Mouse (Mus musculus) heart, embryonic 12.5 days (tissue): ENCODE results near the gene Ptpn3. TPM values are rescaled to one million over a fixed set of nuclear protein-coding genes. Genes with fewer than 3 reads are reported as not detected.

ENCODE experiments used
- ATAC-seq: fragments of 200-750 bp; cut with Nextera tagmentation; 2 replicates; pipeline ENCODE4 v1.8.0; 2017; ENCODE audit warnings: moderate TSS enrichment, moderate library complexity; ENCODE audit not compliant: insufficient number of reproducible peaks, low FRiP score
- H3K27ac ChIP-seq: fragments of 300-500 bp; sonication (generic); 2 replicates; pipeline ENCODE4 v1.5.1; 2016; ENCODE audit warnings: mild to moderate bottlenecking, moderate library complexity; ENCODE audit not compliant: poor library complexity, severe bottlenecking
- H3K27me3 ChIP-seq: fragments of 300-500 bp; sonication (generic); replicated peaks from 2 replicates; pipeline ENCODE4 v1.6.1; 2016; ENCODE audit warnings: mild to moderate bottlenecking, moderate library complexity
- H3K36me3 ChIP-seq: fragments of 300-500 bp; sonication (generic); 2 replicates; pipeline ENCODE4 v1.6.1; 2016; ENCODE audit warnings: mild to moderate bottlenecking, moderate library complexity
- H3K4me1 ChIP-seq: fragments of 300-500 bp; sonication (generic); replicated peaks from 2 replicates; pipeline ENCODE4 v1.6.1; 2016; ENCODE audit warnings: mild to moderate bottlenecking
- H3K4me2 ChIP-seq: fragments of 300-500 bp; sonication (generic); 2 replicates; pipeline ENCODE4 v1.6.1; 2016; ENCODE audit warnings: mild to moderate bottlenecking, moderate library complexity
- H3K4me3 ChIP-seq: fragments of 300-500 bp; sonication (generic); 2 replicates; pipeline ENCODE4 v1.5.1; 2016; ENCODE audit warnings: mild to moderate bottlenecking
- H3K9ac ChIP-seq: fragments of 300-500 bp; sonication (generic); 2 replicates; pipeline ENCODE4 v1.6.1; 2016; ENCODE audit warnings: mild to moderate bottlenecking, moderate library complexity
- H3K9me3 ChIP-seq: fragments of 300-500 bp; sonication (generic); replicated peaks from 2 replicates; pipeline ENCODE4 v1.6.1; 2016; ENCODE audit warnings: mild to moderate bottlenecking, moderate library complexity
- WGBS: fragments of 180-500 bp; shearing (Covaris S2); methylation state at CpG from one replicate; pipeline ENCODE4 v1.1.7; 2016; 5-methylcytosine and 5-hydroxymethylcytosine counted together
- polyA plus RNA-seq: library from polyadenylated mRNA; unstranded; fragments of >200 nt; fragmentation: Nextera tagmentation; extraction: Ambion mirVana; gene quantifications from 2 replicates; pipeline ENCODE4 v1.2.1, GENCODE M21; 2016

Ptpn3 gene
- polyA plus RNA-seq, 1 experiment from 2014 or later: 1.7 TPM

DNA sequence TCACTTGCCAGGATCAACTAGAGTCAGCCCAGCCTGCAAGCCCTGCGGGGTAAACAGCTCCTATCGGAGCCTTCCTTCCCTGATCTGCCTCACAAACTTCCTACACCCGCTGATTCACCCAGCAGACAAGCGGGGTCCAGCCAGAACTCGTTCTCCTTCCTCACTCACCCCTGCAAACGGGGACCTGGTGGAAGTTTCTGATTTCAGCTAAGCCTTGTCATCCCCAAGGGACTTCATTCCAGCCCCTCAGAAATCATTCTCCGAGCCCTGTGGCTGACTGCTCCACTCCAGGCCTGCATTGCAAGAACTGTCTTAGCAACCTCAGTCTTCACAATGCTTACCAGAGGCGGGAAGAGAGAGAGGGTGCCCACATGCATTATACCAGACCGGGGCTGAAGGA, 39.8 kb downstream of the Ptpn3 start:
- 54% methylated on average over 9 of the region's 9 CpGs for WGBS
- Histone ChIP-seq H3K27me3 (no peaks in the 10 kb centered on the region), H3K4me3 (no peak overlapping the region), H3K4me2 (no peak overlapping the region), H3K9ac (no peak overlapping the region), H3K27ac (no peak overlapping the region), H3K36me3 (no peaks in the 10 kb centered on the region), H3K9me3 (no peaks in the 10 kb centered on the region), H3K4me1 (peaks cover 29% of the 10 kb centered on the region)
- no peak for ATAC-seq

DNA sequence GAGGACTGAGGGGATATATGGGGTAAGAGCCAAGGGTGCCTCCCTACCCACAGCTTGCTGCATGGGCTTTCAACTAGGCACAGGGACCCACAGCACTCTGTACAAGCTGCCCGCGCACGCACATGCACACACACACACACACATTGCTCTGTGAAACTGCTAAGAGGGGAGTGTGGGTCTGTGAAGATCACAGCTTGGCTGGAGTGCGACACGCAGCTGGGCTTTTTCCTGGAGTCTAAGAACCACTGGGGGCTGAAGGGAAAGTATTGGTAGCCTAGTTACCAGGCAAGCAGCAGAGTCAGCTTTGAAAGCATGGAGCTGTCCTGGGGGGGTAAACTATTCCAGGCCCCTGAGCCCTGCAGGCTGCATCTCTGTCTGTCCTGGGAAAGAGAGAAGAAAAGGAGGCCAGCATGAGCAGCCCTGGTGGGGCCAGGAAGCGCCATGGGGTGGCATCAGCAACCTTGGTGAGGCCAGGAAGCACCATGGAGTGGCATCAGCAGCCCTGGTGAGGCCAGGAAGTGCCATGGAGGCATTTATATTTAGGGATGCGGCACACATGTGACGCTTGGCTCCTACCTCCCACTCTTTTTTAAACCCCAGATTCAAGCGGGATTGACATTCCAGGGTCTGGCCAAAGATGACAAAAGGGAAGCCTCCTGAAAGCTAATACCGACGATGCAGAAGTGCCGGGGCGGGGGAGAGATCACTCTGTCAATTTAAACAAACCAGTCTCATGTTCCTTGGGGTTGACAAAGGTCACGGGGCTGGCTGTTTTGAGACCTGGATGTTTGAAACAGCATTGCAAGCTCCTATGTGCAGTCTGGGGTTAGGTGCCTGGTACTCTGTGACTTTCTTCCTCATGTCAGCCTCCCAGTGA, 43.2 kb downstream of the Ptpn3 start:
- H3K4me2 ChIP-seq: no peak overlapping the region
- no peak overlapping the region for H3K4me3 ChIP-seq
- no peak for ATAC-seq
- no peaks in the 10 kb centered on the region for H3K36me3 ChIP-seq
- peaks cover 13% of the 10 kb centered on the region for H3K4me1 ChIP-seq
- no peak overlapping the region for H3K9ac ChIP-seq
- WGBS: 52% methylated on average over 14 of the region's 14 CpGs
- H3K9me3 ChIP-seq: no peaks in the 10 kb centered on the region
- no peak overlapping the region for H3K27ac ChIP-seq
- no peaks in the 10 kb centered on the region for H3K27me3 ChIP-seq

DNA sequence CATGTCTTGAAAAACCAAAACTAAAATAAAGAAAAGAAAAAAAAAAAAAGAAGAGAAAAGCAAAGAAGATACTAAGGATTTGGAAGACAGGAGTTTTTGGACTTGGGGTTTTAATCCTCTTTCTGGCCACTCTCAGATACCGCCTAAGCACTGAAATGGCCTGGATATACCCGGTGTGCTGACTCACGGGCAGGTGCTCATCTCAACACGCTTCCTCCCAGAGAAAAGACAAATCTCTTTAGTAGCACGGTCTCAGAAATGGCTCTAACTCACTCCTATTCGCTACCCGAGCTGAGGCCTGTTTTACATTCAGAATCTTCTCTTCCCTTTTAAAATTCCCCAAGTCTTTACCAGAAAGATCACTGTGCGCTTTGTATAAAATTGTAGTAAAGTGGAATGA, 44.2 kb downstream of the Ptpn3 start:
- Histone ChIP-seq H3K27ac (no peak overlapping the region), H3K27me3 (no peaks in the 10 kb centered on the region), H3K4me2 (no peak overlapping the region), H3K4me1 (peaks cover 13% of the 10 kb centered on the region), H3K36me3 (no peaks in the 10 kb centered on the region), H3K9ac (no peak overlapping the region), H3K9me3 (no peaks in the 10 kb centered on the region), H3K4me3 (no peak overlapping the region)
- 88% methylated on average over 8 of the region's 8 CpGs for WGBS
- ATAC-seq: no peak

DNA sequence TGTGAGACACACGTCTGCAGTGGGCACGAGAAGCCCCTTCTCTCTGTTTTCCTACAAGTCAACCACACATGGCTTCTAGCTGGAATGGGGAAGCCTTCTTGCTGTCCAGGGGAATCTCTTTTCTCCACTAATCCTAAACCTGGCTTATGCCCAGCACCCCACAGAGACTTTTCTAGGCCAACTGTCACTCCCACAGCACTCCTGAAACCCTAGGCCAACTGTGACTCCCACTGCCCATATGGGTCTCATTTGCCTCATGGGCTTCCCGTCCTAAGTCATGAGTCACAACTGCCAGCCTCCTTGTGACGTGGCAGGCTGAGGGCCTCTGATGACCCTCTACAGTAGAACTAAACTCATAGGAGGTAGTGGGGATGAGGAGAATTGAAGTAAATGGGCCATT, 44.9 kb downstream of the Ptpn3 start:
- no peak for ATAC-seq
- Histone ChIP-seq H3K4me1 (peaks cover 11% of the 10 kb centered on the region), H3K4me3 (no peak overlapping the region), H3K36me3 (no peaks in the 10 kb centered on the region), H3K27me3 (no peaks in the 10 kb centered on the region), H3K4me2 (no peak overlapping the region), H3K9me3 (no peaks in the 10 kb centered on the region), H3K9ac (no peak overlapping the region), H3K27ac (no peak overlapping the region)
- 75% methylated on average over 4 of the region's 4 CpGs for WGBS

DNA sequence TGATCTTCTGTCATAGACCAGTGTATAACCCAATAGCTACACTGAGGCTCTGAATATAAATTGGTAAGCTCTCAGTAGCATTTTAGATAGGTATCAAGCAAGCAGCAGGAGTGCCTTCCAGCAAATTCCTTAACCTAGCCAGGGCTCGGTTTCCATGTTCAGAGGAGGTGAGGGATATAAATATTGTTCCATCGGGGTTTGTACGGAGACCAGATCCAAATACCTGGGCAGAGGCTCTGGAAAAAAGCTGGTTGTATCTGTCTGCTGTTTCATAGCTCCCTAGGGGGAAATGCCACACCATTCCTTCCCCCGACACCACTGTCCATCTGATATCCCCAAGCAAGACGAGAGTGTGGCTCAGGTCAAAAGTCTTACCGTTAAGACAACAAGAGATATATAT, 47.2 kb downstream of the Ptpn3 start:
- Histone ChIP-seq H3K9ac (no peak overlapping the region), H3K27ac (no peak overlapping the region), H3K4me2 (no peak overlapping the region), H3K27me3 (no peaks in the 10 kb centered on the region), H3K4me1 (peaks cover 18% of the 10 kb centered on the region), H3K9me3 (no peaks in the 10 kb centered on the region), H3K4me3 (no peak overlapping the region), H3K36me3 (no peaks in the 10 kb centered on the region)
- no peak for ATAC-seq
- 69% methylated on average over 6 of the region's 6 CpGs for WGBS

DNA sequence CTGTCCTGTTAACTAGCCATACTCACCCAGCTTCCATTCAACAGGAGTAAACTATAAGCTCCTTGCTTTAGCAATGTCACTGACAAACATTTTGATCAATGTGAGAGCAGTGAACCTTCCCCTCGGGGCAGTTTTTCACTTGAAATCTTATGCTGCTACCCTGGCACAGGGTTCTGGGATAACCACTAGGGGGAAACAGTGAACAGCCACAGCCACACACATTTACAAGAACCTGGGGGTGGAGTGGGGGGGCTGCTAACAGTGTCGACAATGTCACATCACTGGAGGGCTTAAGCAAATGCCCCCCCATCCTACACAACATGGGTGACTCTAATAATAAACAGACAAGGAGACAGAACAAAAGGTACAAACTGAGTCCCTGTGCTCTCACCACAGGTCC, 51.0 kb downstream of the Ptpn3 start:
- H3K4me3 ChIP-seq: no peak overlapping the region
- no peak for ATAC-seq
- WGBS: 26% methylated on average over 2 of the region's 2 CpGs
- H3K4me2 ChIP-seq: no peak overlapping the region
- H3K9ac ChIP-seq: no peak overlapping the region
- H3K36me3 ChIP-seq: no peaks in the 10 kb centered on the region
- H3K9me3 ChIP-seq: no peaks in the 10 kb centered on the region
- no peaks in the 10 kb centered on the region for H3K27me3 ChIP-seq
- H3K4me1 ChIP-seq: peaks cover 16% of the 10 kb centered on the region
- no peak overlapping the region for H3K27ac ChIP-seq

DNA sequence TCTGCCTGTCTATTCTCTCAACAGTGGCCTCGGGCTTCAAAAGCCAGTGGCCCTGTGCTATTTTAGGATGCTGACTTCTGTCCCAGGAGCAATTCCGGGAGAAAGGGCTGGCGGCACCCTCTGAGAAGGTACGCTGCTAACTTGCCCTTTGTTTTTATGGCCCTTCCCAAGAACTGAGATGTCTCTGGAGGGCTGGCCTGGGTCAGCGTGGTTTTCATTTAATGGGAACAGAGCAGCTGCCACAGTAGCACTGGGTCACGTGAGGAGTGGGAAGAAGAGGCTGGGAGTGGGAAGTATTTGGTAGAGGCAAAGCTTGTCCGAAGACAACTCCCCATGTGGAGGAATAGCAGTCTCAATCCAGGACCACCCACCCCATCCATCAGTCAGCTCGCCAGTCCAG, 52.5 kb downstream of the Ptpn3 start:
- Histone ChIP-seq H3K9me3 (no peaks in the 10 kb centered on the region), H3K27ac (no peak overlapping the region), H3K4me2 (peak overlapping the region; percentile 17; the same call in 1 of the 2 replicates), H3K27me3 (no peaks in the 10 kb centered on the region), H3K36me3 (no peaks in the 10 kb centered on the region), H3K9ac (no peak overlapping the region), H3K4me1 (peaks cover 16% of the 10 kb centered on the region), H3K4me3 (no peak overlapping the region)
- WGBS: 33% methylated on average over 8 of the region's 8 CpGs
- ATAC-seq: no peak

DNA sequence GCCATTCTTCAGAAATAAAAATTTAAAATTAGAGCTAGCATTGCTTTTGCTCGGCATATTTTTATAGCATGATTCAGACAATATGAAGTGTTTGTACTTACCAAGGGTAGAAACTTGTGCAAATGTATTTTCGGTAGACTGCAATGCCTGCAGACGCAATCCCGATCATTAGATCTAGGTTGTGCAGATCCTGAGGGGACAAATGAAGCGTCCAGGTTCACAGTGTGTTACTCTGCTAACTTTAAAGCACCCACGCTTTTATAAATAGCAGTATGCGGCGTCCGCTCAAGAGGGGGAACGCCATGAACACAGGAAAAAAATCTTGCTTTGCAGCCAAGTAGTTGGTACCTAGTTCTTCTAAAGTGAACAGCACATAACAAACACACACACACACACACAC, 56.8 kb downstream of the Ptpn3 start:
- 78% methylated on average over 10 of the region's 10 CpGs for WGBS
- H3K4me3 ChIP-seq: no peak overlapping the region
- peaks cover 37% of the 10 kb centered on the region for H3K4me1 ChIP-seq
- H3K36me3 ChIP-seq: no peaks in the 10 kb centered on the region
- H3K27ac ChIP-seq: no peak overlapping the region
- no peak overlapping the region for H3K9ac ChIP-seq
- no peaks in the 10 kb centered on the region for H3K9me3 ChIP-seq
- no peaks in the 10 kb centered on the region for H3K27me3 ChIP-seq
- ATAC-seq: no peak
- no peak overlapping the region for H3K4me2 ChIP-seq

DNA sequence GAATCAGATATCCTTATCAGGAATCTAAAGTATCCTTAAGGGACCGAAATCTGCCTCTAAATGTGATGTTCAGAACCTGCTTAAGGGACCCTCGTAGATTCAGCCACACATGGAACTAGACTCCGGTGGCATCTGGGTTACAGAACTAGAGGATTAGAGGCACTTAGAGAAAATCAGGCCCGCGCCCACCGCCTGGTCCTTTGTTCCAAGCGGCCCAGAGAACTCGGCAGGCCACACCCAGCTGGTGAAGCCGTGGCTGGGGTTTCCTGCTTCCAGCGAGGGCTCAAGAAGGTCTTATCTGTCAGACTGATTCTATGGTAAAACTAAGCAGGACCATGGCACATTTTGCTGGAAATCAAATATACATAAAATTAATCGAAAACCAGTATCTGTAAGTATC, 58.3 kb downstream of the Ptpn3 start:
- H3K4me3 ChIP-seq: no peak overlapping the region
- H3K27me3 ChIP-seq: no peaks in the 10 kb centered on the region
- peaks cover 35% of the 10 kb centered on the region for H3K4me1 ChIP-seq
- no peak overlapping the region for H3K4me2 ChIP-seq
- H3K36me3 ChIP-seq: no peaks in the 10 kb centered on the region
- WGBS: 57% methylated on average over 11 of the region's 11 CpGs
- ATAC-seq: no peak
- no peak overlapping the region for H3K9ac ChIP-seq
- no peaks in the 10 kb centered on the region for H3K9me3 ChIP-seq
- H3K27ac ChIP-seq: no peak overlapping the region

DNA sequence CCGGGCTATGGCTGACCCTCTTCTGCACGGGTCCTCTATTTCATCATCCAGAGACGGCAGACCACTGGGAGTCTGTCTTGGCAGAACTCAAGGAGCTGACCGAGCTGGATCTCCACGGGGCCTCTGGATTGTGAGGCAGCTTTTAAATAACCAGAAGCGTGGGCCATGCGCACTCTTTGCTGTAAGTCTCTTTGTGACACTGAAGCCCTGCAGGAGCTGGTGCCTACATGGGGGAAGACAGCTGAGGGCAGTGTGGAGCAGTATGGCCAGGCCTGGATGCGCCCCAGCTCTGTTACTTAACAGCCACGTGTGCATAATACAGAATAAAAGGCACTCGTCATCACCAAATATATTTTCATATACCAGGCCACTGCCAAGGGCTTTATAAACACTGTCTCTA, 60.7 kb downstream of the Ptpn3 start:
- Histone ChIP-seq H3K27me3 (no peaks in the 10 kb centered on the region), H3K4me1 (peaks cover 49% of the 10 kb centered on the region), H3K9ac (no peak overlapping the region), H3K27ac (no peak overlapping the region), H3K4me2 (no peak overlapping the region), H3K9me3 (no peaks in the 10 kb centered on the region), H3K4me3 (no peak overlapping the region), H3K36me3 (no peaks in the 10 kb centered on the region)
- 76% methylated on average over 10 of the region's 10 CpGs for WGBS
- ATAC-seq: no peak

DNA sequence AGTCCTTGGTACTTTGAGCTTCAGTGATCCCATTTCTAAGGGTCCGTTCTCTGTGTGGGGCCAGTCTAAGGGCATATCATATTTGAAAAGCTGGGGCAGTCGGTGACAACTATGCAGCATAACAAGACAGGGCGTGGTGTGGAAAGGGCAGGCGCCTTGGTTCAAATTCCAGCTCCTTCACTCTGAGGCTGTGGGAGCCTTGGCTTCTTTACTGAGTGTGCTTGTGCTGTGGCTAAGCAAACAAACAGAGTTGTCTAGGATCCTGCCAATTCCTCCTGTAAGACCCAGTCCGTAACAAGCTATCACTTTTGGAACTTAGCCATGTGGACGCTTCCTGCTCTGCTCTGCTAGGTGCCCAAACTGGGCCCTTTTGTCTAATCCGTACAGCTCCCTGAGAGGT, 61.5 kb downstream of the Ptpn3 start:
- H3K4me1 ChIP-seq: peaks cover 55% of the 10 kb centered on the region
- H3K27ac ChIP-seq: peak overlapping the region; percentile 1; the same call in 1 of the 2 replicates
- no peaks in the 10 kb centered on the region for H3K27me3 ChIP-seq
- H3K4me2 ChIP-seq: no peak overlapping the region; the same call in 1 of the 2 replicates
- no peak overlapping the region for H3K4me3 ChIP-seq
- 29% methylated on average over 7 of the region's 7 CpGs for WGBS
- no peaks in the 10 kb centered on the region for H3K36me3 ChIP-seq
- no peak overlapping the region for H3K9ac ChIP-seq
- H3K9me3 ChIP-seq: no peaks in the 10 kb centered on the region
- peak; percentile 36; the same call in 1 of the 2 replicates for ATAC-seq

DNA sequence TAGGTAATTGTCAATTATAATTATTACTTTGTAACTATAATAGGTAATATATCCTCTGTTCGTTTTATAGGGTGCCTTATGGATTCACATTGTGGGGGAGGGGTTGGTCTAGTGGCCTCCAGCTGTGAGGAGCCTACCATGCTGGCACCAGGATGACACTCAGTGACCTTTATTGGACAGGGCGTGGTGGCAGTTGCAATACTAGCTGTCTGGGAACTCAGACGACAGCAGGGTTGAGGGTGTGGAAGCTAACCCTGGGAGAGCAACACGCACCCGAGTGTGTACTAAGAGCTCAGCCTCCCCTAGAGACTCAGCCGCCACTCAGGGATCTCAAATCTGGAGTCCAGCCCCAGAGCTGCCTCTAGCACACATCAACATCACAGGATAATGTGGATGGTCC, 62.5 kb downstream of the Ptpn3 start:
- Histone ChIP-seq H3K4me2 (no peak overlapping the region), H3K36me3 (no peaks in the 10 kb centered on the region), H3K4me3 (no peak overlapping the region), H3K4me1 (peaks cover 55% of the 10 kb centered on the region), H3K9ac (no peak overlapping the region), H3K27ac (no peak overlapping the region), H3K27me3 (no peaks in the 10 kb centered on the region), H3K9me3 (no peaks in the 10 kb centered on the region)
- ATAC-seq: no peak
- WGBS: 71% methylated on average over 6 of the region's 6 CpGs
